Mouse (Mus musculus): ENCODE results near the gene Tdpoz1. TPM values are rescaled to one million over a fixed set of nuclear protein-coding genes. Genes with fewer than 3 reads are reported as not detected.
"Not testable (repeated sequence)": the region's sequence is repeated elsewhere in the genome, so short reads cannot be mapped to it uniquely, and the experiment has no call there.

Gene Tdpoz1
- polyA plus RNA-seq (2015; fragmentation: Nextera tagmentation; extraction: Ambion mirVana): not detected in 2 replicates

DNA sequence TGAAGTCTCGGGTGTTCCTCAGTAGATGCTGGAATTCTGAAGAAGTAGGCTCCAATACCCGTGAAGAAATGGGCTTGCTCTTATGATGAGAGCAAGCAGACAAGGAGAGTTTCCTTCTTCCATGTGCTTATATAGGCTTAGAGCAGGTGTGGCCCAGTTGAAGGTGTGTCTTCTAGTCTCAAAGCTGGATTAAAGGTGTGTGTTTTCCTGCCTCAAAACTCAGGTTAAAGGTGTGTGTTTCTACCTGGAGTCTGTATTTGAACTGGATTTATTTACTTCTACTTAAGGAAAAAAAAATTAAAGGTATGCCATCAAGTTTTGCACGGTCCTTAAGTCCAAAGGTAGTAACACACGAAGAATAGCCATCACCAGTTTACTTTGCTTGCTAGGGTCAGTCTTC, at the start of gene Tdpoz1:
Gene Tdpoz1, minus strand, starts transcription at position 101 of the 400 bp plus-strand sequence.
- H3K9ac ChIP-seq; H3K4me3 ChIP-seq; H3K27me3 ChIP-seq; H3K27ac ChIP-seq; H3K36me3 ChIP-seq; H3K9me3 ChIP-seq; H3K4me2 ChIP-seq (replicated peaks); H3K4me1 ChIP-seq; ATAC-seq (ENCODE audit: low FRiP score, low read depth): not testable (repeated sequence)
- 89% methylated on average over 3 of the region's 4 CpGs for WGBS

DNA sequence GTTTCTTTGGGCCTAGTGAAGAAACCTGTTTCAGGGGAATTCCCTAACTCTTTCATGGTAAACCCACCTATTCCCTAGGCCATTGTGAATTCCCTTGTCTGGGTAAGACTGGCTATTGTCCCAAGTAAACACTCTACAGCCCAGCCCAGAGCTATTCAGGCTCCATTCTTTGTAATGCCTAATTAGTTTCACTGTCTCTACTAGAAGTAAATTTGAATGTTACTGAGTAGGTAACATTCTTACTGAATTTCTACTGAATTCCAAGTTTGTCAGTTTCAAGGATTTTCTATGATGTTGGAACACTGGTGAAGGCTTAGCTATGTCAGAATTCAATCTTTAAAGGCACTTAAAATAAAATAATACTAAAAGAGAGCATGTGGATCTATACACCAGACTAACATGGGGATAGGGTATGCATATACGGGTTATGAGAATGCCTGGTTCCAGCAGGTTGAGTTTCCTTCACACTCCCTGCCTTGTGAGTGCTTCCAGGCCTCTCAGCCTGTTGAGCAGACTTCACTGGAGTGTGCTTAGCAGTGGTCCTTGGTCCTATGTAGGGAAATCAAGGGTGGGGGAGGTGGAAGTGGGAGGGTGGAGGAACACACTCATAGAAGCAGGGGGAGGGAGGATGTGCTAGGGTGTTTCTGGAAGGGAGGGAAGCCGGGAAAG, 33.0 kb upstream of the Tdpoz1 start:
- not testable (repeated sequence) for H3K4me2 ChIP-seq (replicated peaks); H3K9me3 ChIP-seq; H3K4me1 ChIP-seq; H3K9ac ChIP-seq; H3K36me3 ChIP-seq; H3K27me3 ChIP-seq; ATAC-seq (ENCODE audit: low FRiP score, low read depth); H3K4me3 ChIP-seq; H3K27ac ChIP-seq
- WGBS: 87% methylated on average over 2 of the region's 2 CpGs

DNA sequence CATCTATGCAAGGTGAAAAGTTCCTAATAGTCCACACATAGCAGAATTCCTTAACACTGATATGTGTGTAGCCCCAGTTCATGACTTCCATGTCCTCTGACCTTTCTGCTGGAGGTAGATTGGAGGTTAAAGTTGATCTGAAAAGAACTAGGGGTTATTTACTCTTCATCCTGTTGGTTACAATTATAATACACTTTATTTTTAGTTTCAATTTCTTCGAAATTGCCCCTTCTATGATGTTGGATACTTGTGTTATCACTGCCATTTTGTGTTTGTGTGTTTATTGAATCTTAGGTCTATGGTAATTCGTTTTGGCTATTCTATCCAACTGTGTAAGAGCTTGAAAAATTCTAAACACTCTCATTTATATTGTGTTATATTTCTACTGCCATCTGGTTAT, 16.9 kb upstream of the Tdpoz1 start, which contains the start of gene Gm37596:
Gene Gm37596, minus strand, starts transcription at position 101 of the 400 bp plus-strand sequence.
- not testable (repeated sequence) for ATAC-seq (ENCODE audit: low FRiP score, low read depth); H3K9me3 ChIP-seq; H3K27ac ChIP-seq; H3K4me3 ChIP-seq; H3K4me1 ChIP-seq; H3K4me2 ChIP-seq (replicated peaks); H3K27me3 ChIP-seq; H3K36me3 ChIP-seq; H3K9ac ChIP-seq
- 63% methylated on average over 1 of the region's 2 CpGs for whole genome bisulfite sequencing

DNA sequence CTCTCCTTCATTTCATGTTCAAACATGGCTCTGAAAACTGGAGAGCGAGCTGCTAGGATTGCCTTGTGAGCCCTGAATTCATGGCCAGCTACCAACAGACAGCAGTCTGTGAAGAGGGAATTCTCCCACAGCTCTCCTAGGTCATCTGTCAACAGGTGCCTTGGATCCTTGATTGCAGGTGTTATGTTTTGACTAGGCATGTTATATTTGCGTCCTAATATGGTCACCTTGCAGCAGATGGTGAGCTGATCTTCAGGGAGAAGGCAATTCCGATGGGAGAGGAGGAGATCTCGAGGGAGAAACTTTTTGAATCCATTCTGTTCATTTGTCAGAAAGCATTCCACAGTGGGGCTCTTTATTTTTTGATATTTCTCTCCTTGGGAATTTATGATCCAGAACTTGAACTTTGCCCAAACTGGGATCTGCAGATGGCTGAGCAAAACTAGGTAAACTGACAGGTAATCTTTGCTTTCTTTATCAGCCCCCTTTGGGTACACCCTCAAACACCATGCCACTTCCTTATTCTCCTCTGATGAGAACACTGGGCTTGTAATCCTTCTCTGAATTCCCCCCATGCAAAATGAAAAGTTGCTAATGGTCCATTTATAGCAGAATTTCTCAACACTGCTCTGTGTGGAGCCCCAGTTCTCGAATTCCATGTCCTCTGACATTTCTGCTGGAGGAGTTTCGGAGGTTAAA, 5.2 kb downstream of the Tdpoz1 start:
- not testable (repeated sequence) for H3K36me3 ChIP-seq; H3K9me3 ChIP-seq; ATAC-seq (ENCODE audit: low FRiP score, low read depth); H3K27me3 ChIP-seq; H3K4me3 ChIP-seq; H3K4me2 ChIP-seq (replicated peaks); H3K27ac ChIP-seq; H3K9ac ChIP-seq; H3K4me1 ChIP-seq
- WGBS: 82% methylated on average over 5 of the region's 6 CpGs

DNA sequence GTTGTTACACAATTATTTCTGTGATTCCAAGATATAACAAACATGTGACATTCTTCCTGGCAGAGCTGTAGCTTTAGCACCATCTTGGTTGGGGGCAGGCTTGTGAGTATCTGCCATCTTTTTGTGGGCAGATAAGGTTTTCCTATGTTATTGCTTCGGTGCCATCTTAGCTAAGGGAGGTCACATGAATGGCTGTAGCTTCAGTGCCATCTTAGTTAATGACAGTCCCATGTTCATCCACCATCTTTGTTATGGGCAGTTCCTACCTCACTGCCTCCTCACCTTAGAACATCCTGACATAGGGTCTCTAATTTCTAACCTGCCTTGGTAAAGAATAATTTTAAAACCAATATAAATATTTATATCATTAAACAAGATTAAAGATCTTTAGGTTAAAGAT, 21.9 kb downstream of the Tdpoz1 start:
- H3K27ac ChIP-seq: no peak overlapping the region
- no peak overlapping the region for H3K9ac ChIP-seq
- H3K9me3 ChIP-seq: no peaks in the 10 kb centered on the region
- H3K4me1 ChIP-seq: no peaks in the 10 kb centered on the region
- H3K4me2 ChIP-seq (replicated peaks): no peak overlapping the region
- H3K27me3 ChIP-seq: no peaks in the 10 kb centered on the region
- no peak for ATAC-seq (ENCODE audit: low FRiP score, low read depth)
- no peak overlapping the region for H3K4me3 ChIP-seq
- 74% methylated on average over 1 of the region's 1 CpGs for WGBS
- H3K36me3 ChIP-seq: no peaks in the 10 kb centered on the region

DNA sequence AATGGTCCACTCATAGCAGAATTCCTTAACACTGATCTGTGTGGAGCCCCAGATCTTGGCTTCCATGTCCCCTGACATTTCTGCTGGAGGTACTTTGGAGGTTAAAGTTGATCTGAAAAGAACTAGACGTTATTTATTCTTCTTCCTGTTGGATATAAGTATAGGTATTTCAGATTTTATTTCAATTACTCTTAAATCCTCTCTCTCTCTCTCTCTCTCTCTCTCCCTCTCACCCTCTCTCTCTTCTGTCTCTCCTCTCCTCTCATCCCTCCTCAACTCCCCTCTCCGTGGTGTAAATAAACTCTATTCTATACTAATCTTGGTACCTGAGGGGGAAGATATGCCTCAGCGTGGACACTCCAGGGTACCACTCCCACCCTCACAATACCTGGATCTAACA, 23.5 kb downstream of the Tdpoz1 start, which contains the start of gene Tdpoz2:
Gene Tdpoz2, minus strand, starts transcription at position 101 of the 400 bp plus-strand sequence.
- no peak within 1 kb of the TSS for H3K27ac ChIP-seq
- H3K4me3 ChIP-seq: no peak within 1 kb of the TSS
- H3K4me2 ChIP-seq (replicated peaks): no peak within 1 kb of the TSS
- H3K36me3 ChIP-seq: no peaks in the 10 kb centered on the region
- WGBS: 77% methylated on average over 3 of the region's 3 CpGs
- H3K9ac ChIP-seq: no peak within 1 kb of the TSS
- no peaks in the 10 kb centered on the region for H3K27me3 ChIP-seq
- H3K4me1 ChIP-seq: no peaks in the 10 kb centered on the region
- ATAC-seq (ENCODE audit: low FRiP score, low read depth): no peak
- no peaks in the 10 kb centered on the region for H3K9me3 ChIP-seq

DNA sequence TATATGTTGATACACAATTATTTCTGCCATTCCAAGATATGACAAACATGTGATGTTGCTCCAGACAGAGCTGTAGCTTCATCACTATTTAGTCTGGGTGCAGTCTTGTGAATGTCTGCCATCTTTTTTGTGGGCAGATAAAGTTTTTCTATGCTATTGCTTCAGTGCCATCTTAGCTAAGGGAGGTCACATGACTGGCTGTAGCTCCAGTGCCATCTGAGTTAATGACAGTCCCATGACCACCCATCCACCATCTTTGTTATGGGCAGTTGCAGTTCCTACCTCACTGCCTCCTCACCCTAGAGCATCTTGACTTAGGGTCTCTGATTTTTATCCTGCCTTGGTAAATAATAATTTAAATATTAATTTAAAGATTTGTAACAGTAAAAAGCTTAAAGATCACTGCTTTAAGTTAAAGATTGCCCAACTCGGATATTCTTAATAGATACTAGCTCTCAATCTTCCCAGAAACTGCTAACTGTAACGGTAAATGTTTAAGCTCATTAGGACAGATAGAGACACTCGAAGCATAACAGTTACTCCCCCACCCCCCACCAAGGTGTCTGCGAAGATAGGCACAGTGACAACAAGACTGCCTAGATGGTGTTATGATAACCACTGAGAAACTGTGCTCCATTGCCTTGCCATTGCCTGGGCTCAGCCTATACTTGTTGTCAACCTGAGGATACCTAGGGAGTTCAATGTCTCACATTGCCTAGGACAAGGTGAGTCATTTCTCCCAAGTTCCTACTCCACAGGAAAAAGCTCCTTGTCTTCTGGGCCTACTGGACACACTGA, 45.0 kb downstream of the Tdpoz1 start:
- H3K9me3 ChIP-seq; H3K4me2 ChIP-seq (replicated peaks); H3K4me1 ChIP-seq; H3K27ac ChIP-seq; H3K27me3 ChIP-seq; H3K4me3 ChIP-seq; H3K9ac ChIP-seq; H3K36me3 ChIP-seq; ATAC-seq (ENCODE audit: low FRiP score, low read depth): not testable (repeated sequence)
- WGBS: 84% methylated on average over 4 of the region's 4 CpGs

Other genes with a start within 250 kb of the Tdpoz1 start
- 1.1 TPM in 2 replicates for gene Tchh, start 234.0 kb downstream of the Tdpoz1 start, polyA plus RNA-seq (2015; fragmentation: Nextera tagmentation; extraction: Ambion mirVana)
- gene Tchhl1, start 207.6 kb downstream of the Tdpoz1 start, polyA plus RNA-seq (2015; fragmentation: Nextera tagmentation; extraction: Ambion mirVana): not detected in 2 replicates
- 1,099 and 1,131 TPM in 2 replicates for gene S100a11, start 155.8 kb downstream of the Tdpoz1 start, polyA plus RNA-seq (2015; fragmentation: Nextera tagmentation; extraction: Ambion mirVana)
- 345 and 367 TPM in 2 replicates for gene S100a10, start 121.2 kb downstream of the Tdpoz1 start, polyA plus RNA-seq (2015; fragmentation: Nextera tagmentation; extraction: Ambion mirVana)
- not detected in 2 replicates for gene Tdpoz2, start 23.6 kb downstream of the Tdpoz1 start, polyA plus RNA-seq (2015; fragmentation: Nextera tagmentation; extraction: Ambion mirVana)
- not detected in 2 replicates for gene Gm37596, start 16.8 kb upstream of the Tdpoz1 start, polyA plus RNA-seq (2015; fragmentation: Nextera tagmentation; extraction: Ambion mirVana)
- gene Gm5773, start 96.7 kb upstream of the Tdpoz1 start, polyA plus RNA-seq (2015; fragmentation: Nextera tagmentation; extraction: Ambion mirVana): not detected in 2 replicates
- gene Tdpoz4, start 120.1 kb upstream of the Tdpoz1 start, polyA plus RNA-seq (2015; fragmentation: Nextera tagmentation; extraction: Ambion mirVana): not detected in 2 replicates
- gene Tdpoz3, start 149.7 kb upstream of the Tdpoz1 start, polyA plus RNA-seq (2015; fragmentation: Nextera tagmentation; extraction: Ambion mirVana): not detected in 2 replicates